Mouse (Mus musculus): ENCODE results near the gene Wdr93.

DNA sequence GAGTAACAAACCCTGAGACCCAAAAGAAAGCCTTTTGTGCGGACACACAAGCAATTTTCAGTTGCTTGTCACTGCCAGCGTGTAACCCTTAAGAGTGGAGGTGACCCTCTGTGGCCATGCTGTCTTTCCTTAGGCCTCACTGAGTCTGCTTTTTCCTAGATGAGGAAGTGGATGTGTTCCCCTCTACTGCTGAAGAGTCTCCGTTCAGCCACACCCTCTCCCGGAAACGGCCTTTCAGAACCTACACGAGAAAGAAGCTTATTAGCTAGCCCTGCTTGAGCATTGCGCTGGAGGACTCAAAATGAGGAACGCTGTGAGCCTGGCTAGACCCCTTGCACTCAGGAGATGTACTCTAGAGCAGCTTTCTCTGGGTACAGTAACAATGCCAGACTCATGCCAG lies 46.5 kb upstream of the Wdr93 start:
- TF ChIP-seq RCOR1 (conservative IDR thresholded peaks at IDR 0.05; ENCODE audit: low read depth, low read length) (no peak), MAFK (IDR thresholded peaks at IDR 0.05; ENCODE audit: insufficient replicate concordance, low read length) (no peak), CTCF (conservative IDR thresholded peaks at IDR 0.05 in 1 of 2, IDR thresholded peaks at IDR 0.05 in 1 of 2; ENCODE audit: low read depth in 2 of 2, low read length in 2 of 2) (no peak), POLR2A (IDR thresholded peaks at IDR 0.05; ENCODE audit: low read depth, low read length) (no peak), MAZ (IDR thresholded peaks at IDR 0.05; ENCODE audit: low read depth, low read length) (no peak), EP300 (IDR thresholded peaks at IDR 0.05; ENCODE audit: low read length) (no peak), BHLHE40 (IDR thresholded peaks at IDR 0.05; ENCODE audit: low read depth, low read length) (no peak), CHD2 (IDR thresholded peaks at IDR 0.05; ENCODE audit: low read length) (no peak), GABPA (IDR thresholded peaks at IDR 0.05; ENCODE audit: insufficient replicate concordance, low read depth, low read length) (no peak), MAX (IDR thresholded peaks at IDR 0.05; ENCODE audit: low read length) (no peak)
